Mouse (Mus musculus) hindbrain, embryonic 14.5 days (tissue): ENCODE results near the gene Pgm2. TPM values are rescaled to one million over a fixed set of nuclear protein-coding genes. Genes with fewer than 3 reads are reported as not detected.
A peak's percentile ranks its signal among the peaks of the same experiment; 100 is the strongest.

ENCODE experiments used
- ATAC-seq: fragments of 200-750 bp; cut with Nextera tagmentation; 2 replicates; pipeline ENCODE4 v1.8.0; 2017; ENCODE audit warnings: moderate number of reproducible peaks, mild to moderate bottlenecking, moderate TSS enrichment, moderate library complexity; ENCODE audit not compliant: low FRiP score
- DNase-seq: peaks from one replicate; pipeline ENCODE4 v3.0.0-alpha.2; 2015; ENCODE audit warnings: low spot score
- H3K27ac ChIP-seq: fragments of 300-500 bp; sonication (generic); 2 replicates; pipeline ENCODE4 v1.5.1; 2014; ENCODE audit warnings: mild to moderate bottlenecking, moderate library complexity
- H3K27me3 ChIP-seq: fragments of 300-500 bp; sonication (generic); 2 replicates; pipeline ENCODE4 v1.6.1; 2014; ENCODE audit warnings: mild to moderate bottlenecking, low read length, mixed read lengths; ENCODE audit not compliant: control insufficient read depth, insufficient read depth
- H3K36me3 ChIP-seq: fragments of 300-500 bp; sonication (generic); replicated peaks from 2 replicates; pipeline ENCODE4 v1.6.1; 2014; ENCODE audit not compliant: control insufficient read depth, insufficient read depth
- H3K4me1 ChIP-seq: fragments of 300-500 bp; sonication (generic); replicated peaks from 2 replicates; pipeline ENCODE4 v1.6.1; 2014; ENCODE audit warnings: antibody characterized with exemption, low read length, mixed read lengths; ENCODE audit not compliant: control insufficient read depth, insufficient read depth
- H3K4me2 ChIP-seq: fragments of 300-500 bp; sonication (generic); replicated peaks from 2 replicates; pipeline ENCODE4 v1.6.1; 2014; ENCODE audit warnings: mild to moderate bottlenecking, moderate library complexity
- H3K4me3 ChIP-seq: fragments of 300-500 bp; sonication (generic); replicated peaks from 2 replicates; pipeline ENCODE4 v1.5.1; 2014; ENCODE audit warnings: mild to moderate bottlenecking, low read length
- H3K9ac ChIP-seq: fragments of 300-500 bp; sonication (generic); 2 replicates; pipeline ENCODE4 v1.6.1; 2014
- H3K9me3 ChIP-seq: fragments of 300-500 bp; sonication (generic); 2 replicates; pipeline ENCODE4 v1.6.1; 2016; ENCODE audit warnings: low read length; ENCODE audit not compliant: control insufficient read depth
- WGBS: fragments of 180-500 bp; shearing (Covaris S2); extraction: QIAGEN DNeasy Blood & Tissue Kit; methylation state at CpG from one replicate; pipeline ENCODE4 v1.1.7; 2014; 5-methylcytosine and 5-hydroxymethylcytosine counted together
- polyA plus RNA-seq: library from polyadenylated mRNA; unstranded; fragments of >200 nt; fragmentation: Nextera tagmentation; extraction: Ambion mirVana; gene quantifications from 2 replicates; pipeline ENCODE4 v1.2.1, GENCODE M21; 2014

The Pgm2 gene
- polyA plus RNA-seq, 1 experiment from 2014 or later = 21.6 TPM

DNA sequence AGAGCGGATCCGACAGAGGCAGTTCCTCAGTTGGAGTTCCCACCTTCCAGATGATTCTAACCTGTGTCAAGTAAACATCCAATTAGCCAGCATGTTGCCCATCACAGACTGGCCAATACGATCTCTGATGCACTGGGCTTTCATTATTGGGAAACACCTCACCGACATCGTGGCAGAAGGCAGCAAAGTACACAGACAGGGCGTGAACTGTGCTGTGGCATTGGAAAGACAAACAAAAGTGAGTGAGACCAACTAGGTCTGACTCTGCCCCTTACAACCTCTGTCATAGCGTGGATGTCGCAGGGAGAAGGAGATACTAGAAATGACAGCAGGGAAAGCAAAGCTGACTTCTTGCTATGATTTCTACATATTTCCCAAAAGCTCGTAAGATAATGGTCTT lies 4.0 kb upstream of the Pgm2 start:
- 89% methylated on average over 9 of the region's 9 CpGs for WGBS
- H3K9me3 ChIP-seq = no peaks in the 10 kb centered on the region
- H3K27ac ChIP-seq = no peak overlapping the region
- ATAC-seq (no peak), DNase-seq (no peak)
- no peaks in the 10 kb centered on the region for H3K36me3 ChIP-seq
- peaks cover 5% of the 10 kb centered on the region; the same call in 1 of the 2 replicates for H3K4me1 ChIP-seq
- H3K4me3 ChIP-seq = no peak overlapping the region
- no peak overlapping the region for H3K9ac ChIP-seq
- H3K4me2 ChIP-seq = no peak overlapping the region
- no peaks in the 10 kb centered on the region for H3K27me3 ChIP-seq

DNA sequence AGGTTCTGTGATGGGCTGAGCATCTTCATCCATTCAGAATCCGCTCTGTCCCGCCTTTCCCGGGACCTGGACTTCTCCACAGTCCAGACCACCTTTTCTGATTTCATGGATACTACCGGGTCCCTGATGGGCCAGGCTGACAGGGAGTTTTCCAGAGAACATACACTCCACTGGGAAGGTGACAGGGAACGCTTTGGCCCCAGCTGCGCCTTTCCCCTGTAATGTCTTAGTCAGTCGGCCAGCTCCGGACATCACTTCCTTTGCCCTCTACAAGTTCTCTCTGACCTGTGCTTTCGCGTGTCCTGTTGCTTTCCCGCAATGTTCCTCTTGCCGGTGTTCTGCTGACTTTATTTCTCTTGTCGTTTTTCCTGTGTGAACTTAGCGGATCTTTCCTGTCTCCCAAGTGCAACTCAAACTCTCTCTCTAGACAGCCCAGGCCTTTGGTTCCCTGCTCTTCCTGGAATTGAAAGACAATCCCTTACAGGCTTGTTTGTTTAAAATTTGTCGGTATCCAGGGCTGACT lies 660 bp downstream of the Pgm2 start:
- no peak; the same call in 1 of the 2 replicates for ATAC-seq
- Histone ChIP-seq H3K4me1 (peaks cover 15% of the 10 kb centered on the region), H3K9me3 (no peaks in the 10 kb centered on the region), H3K27ac (peak overlapping the region; percentile 79; the same call in 1 of the 2 replicates), H3K4me3 (peak overlapping the region; percentile 74), H3K9ac (peak overlapping the region; percentile 82), H3K36me3 (peaks cover 11% of the 10 kb centered on the region), H3K4me2 (peak overlapping the region; percentile 89), H3K27me3 (no peaks in the 10 kb centered on the region)
- WGBS = 3% methylated on average over 15 of the region's 15 CpGs
- DNase-seq = no peak

DNA sequence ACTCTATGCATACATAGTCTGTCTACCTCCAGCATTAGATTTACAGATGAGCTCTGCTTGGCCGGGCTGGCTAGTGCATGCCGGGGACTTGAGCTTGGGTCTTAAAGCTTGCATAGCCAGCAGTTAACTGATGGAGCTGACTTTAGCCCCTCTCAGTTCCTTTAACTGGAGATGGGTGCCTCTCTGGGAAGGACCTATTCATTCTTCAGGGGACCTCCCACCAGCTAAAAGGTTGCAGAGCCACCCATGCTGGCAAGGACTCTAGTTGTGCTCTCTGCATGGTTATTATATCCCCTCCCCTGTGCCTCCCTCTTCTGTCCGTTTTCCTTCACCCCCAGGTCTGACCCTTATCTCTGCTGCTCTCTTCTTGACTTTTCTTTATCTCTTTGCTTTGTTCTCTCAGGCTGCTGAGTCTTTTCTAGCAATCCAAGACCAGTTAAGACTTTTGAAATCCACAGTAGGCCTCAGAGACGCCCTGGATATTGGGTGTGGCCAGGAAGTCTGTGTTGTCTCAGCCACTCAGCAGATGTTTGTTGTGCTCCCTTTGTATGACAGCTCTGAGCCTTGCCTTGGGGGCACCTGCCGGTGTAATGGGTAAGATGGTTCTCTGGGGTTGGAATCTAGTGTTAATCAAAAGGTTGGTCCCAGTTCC lies 2.7 kb downstream of the Pgm2 start:
- no peak overlapping the region for H3K4me3 ChIP-seq
- H3K27me3 ChIP-seq = no peaks in the 10 kb centered on the region
- H3K27ac ChIP-seq = no peak overlapping the region
- H3K36me3 ChIP-seq = peaks cover 14% of the 10 kb centered on the region
- H3K4me1 ChIP-seq = peaks cover 15% of the 10 kb centered on the region
- H3K9ac ChIP-seq = no peak overlapping the region
- no peak overlapping the region for H3K4me2 ChIP-seq
- WGBS = 81% methylated on average over 5 of the region's 5 CpGs
- ATAC-seq = no peak
- no peak for DNase-seq
- no peaks in the 10 kb centered on the region for H3K9me3 ChIP-seq

DNA sequence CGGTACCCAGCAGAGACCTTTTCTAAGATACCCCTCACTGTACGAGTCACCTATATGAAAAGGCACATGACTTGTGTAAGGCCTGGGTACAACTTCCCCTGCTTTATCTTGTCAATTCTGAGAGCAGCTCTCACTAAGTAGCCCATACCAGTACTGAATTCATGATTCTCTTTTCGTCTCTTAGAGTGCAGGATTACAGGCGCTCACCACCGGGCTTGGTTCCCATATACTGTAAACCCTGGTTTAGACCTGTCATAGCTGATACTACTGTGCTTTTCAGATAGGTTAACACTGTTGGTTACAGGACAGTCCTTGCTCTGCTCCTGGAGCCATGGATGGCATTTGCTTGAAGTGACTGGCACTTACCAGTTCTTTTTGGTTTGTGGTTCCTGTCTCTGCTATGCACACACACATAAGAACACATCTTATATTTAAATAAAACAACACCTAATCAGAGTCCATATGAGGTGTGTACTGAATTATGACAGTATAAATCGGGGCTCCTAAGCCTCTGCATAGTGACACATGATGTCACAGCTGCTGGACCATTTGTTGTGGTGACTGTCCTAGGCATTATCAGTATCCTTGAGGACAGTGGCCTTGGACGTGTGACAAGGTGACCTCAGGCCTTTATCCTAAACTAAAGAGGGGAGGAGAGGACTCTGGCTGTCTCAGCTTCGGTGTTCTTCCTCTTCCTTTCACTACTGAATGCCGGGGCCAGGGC lies 9.4 kb downstream of the Pgm2 start:
- Histone ChIP-seq H3K36me3 (peaks cover 42% of the 10 kb centered on the region), H3K9ac (no peak overlapping the region), H3K4me1 (no peaks in the 10 kb centered on the region), H3K27ac (no peak overlapping the region), H3K4me3 (no peak overlapping the region), H3K27me3 (no peaks in the 10 kb centered on the region), H3K4me2 (no peak overlapping the region), H3K9me3 (no peaks in the 10 kb centered on the region)
- DNase-seq (no peak), ATAC-seq (no peak)
- WGBS = 70% methylated on average over 9 of the region's 9 CpGs

DNA sequence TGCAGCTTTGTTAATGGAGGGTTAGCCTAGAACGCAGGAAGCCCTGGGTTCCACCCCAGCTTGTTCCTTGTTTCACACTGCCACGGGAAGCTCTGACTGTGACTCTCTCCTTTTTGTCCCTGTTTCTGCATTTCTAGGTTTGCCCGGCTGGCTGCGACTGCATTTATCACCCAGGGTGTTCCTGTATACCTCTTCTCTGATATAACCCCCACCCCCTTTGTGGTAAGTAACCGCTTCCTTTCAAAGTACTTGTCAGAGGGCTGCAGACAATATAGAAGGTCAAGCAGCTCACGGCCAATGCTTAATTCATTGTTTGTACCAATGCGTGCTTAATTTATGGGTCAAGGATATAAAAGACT lies 9.9 kb downstream of the Pgm2 start:
- H3K4me3 ChIP-seq = no peak overlapping the region
- H3K27ac ChIP-seq = no peak overlapping the region
- ATAC-seq = no peak
- H3K27me3 ChIP-seq = no peaks in the 10 kb centered on the region
- no peak overlapping the region for H3K4me2 ChIP-seq
- H3K9ac ChIP-seq = no peak overlapping the region
- WGBS = 29% methylated on average over 7 of the region's 7 CpGs
- H3K4me1 ChIP-seq = no peaks in the 10 kb centered on the region
- no peak for DNase-seq
- no peaks in the 10 kb centered on the region for H3K9me3 ChIP-seq
- H3K36me3 ChIP-seq = peaks cover 43% of the 10 kb centered on the region

DNA sequence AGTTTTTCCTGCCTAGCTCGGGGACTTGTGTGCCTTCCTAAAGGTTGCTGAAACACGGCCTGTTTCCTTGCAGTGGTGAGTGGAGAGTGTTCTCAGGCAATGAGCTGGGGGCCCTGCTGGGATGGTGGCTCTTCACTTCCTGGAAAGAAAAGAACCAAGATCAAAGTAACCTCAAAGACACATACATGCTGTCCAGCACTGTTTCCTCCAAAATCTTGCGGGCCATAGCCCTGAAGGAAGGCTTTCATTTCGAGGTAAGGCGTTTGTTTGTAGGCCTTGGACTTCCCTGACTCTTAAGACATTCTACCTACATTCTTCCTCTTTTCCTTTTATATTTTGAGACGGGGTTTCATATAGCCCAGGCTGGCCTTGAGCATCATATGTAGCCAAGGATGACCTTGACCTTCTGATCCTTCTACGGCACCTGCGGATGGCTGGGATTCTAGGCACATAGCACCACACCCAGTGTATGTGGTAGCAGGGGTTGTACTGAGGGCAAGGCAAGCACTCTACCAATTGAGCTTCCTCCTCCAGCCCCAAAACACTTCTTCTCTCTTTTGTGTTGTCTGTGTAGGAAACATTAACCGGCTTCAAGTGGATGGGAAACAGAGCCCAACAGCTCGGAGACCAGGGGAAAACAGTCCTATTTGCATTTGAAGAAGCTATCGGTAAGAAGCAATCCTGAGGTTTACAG lies 15.0 kb downstream of the Pgm2 start:
- H3K27me3 ChIP-seq = no peaks in the 10 kb centered on the region
- H3K9me3 ChIP-seq = no peaks in the 10 kb centered on the region
- peaks cover 63% of the 10 kb centered on the region for H3K36me3 ChIP-seq
- H3K27ac ChIP-seq = no peak overlapping the region
- WGBS = 92% methylated on average over 11 of the region's 11 CpGs
- no peaks in the 10 kb centered on the region for H3K4me1 ChIP-seq
- DNase-seq (no peak), ATAC-seq (no peak)
- no peak overlapping the region for H3K4me3 ChIP-seq
- no peak overlapping the region for H3K4me2 ChIP-seq
- H3K9ac ChIP-seq = no peak overlapping the region

DNA sequence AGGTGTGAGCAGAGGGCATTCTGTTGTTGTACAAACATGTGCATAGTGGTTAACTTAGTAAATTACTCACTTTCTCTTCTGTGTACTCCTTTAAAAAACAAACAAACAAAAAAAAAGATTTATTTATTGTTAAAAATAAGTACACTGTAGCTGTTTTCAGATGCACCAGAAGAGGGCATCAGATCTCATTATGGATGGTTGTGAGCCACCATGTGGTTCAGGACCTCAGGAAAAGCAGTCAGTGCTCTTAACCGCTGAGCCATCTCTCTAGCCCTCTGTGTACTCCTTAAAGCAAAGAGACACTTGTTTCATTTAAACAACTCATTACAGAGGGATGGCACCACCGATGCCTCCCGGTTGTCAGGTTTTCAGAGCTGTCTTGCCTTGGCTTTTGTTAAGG lies 16.5 kb downstream of the Pgm2 start:
- no peak overlapping the region for H3K27ac ChIP-seq
- peak; percentile 28 for DNase-seq
- no peaks in the 10 kb centered on the region for H3K9me3 ChIP-seq
- no peak overlapping the region for H3K4me2 ChIP-seq
- no peaks in the 10 kb centered on the region for H3K27me3 ChIP-seq
- no peaks in the 10 kb centered on the region for H3K4me1 ChIP-seq
- no peak overlapping the region for H3K9ac ChIP-seq
- H3K36me3 ChIP-seq = peaks cover 69% of the 10 kb centered on the region
- no peak overlapping the region for H3K4me3 ChIP-seq
- 68% methylated on average over 3 of the region's 3 CpGs for WGBS
- no peak for ATAC-seq

DNA sequence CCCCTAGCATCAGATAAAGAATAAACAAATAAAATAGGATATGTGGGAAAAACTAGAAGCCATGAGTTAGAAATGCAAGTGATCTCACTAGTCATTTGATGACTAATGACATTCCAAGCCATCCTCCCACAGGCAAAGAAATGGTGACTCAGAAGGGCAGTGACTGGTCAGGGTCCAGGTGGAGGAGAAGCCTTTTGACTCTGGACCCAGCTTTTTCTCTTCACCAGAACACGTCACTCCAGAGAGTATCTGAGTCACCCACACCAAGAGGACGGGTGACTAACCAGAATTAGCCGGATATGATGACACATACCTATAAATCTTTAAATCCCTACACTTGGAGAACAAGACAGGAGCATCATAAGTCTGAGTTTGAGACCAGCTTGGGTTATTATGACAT lies 19.6 kb downstream of the Pgm2 start:
- no peak overlapping the region for H3K27ac ChIP-seq
- no peak overlapping the region for H3K4me2 ChIP-seq
- no peaks in the 10 kb centered on the region for H3K27me3 ChIP-seq
- H3K9ac ChIP-seq = no peak overlapping the region
- H3K4me1 ChIP-seq = no peaks in the 10 kb centered on the region
- H3K9me3 ChIP-seq = peaks cover 24% of the 10 kb centered on the region
- DNase-seq = no peak
- peaks cover 78% of the 10 kb centered on the region for H3K36me3 ChIP-seq
- ATAC-seq = no peak
- no peak overlapping the region for H3K4me3 ChIP-seq
- WGBS = 87% methylated on average over 3 of the region's 3 CpGs

DNA sequence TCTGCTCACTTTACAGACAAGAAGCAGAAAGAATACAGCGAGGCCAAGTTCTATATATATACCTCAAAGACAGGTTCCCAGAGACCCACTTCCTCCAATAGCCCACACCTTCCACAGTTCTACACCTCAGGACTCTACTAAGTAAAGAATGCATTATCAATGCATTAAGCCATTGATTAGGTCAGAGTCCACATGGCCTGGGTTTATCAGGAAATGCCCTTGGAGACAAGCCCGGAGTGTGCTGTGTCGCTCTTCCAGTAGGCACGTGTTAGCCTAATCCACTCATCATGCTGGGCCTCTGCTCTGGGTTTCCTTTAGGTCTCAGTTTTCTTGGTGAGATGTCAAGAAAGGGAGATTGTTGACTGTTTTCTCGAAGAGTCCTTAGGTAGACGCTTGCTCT lies 21.5 kb downstream of the Pgm2 start:
- H3K36me3 ChIP-seq = peaks cover 64% of the 10 kb centered on the region
- 95% methylated on average over 6 of the region's 6 CpGs for WGBS
- ATAC-seq (no peak), DNase-seq (no peak)
- no peak overlapping the region for H3K27ac ChIP-seq
- H3K9ac ChIP-seq = no peak overlapping the region
- H3K4me3 ChIP-seq = no peak overlapping the region
- H3K4me2 ChIP-seq = no peak overlapping the region
- no peaks in the 10 kb centered on the region for H3K4me1 ChIP-seq
- peaks cover 26% of the 10 kb centered on the region for H3K9me3 ChIP-seq
- H3K27me3 ChIP-seq = no peaks in the 10 kb centered on the region
